Mouse (Mus musculus): ENCODE measurements at regions not wholly inside any gene's neighbourhood (a gene's known extent, or its start where the extent isn't known, plus 50 kb on each side); places are given as distances from the start of the nearest gene placed in this dataset.

GRCm38 (mm10) chr5:75829850-75830625 lies 148.2 kb downstream of the Kdr start:
- no peak for DNase-seq (ENCODE audit: low read depth)

- no peak for DNase-seq (ENCODE audit: low read depth)
Measured at GRCm38 (mm10) chr5:75828332-75828731, 149.9 kb downstream of the Kdr start.

GRCm38 (mm10) chr5:75826283-75827098 lies 151.8 kb downstream of the Kdr start:
- no peak for DNase-seq (ENCODE audit: low read depth)

DNA sequence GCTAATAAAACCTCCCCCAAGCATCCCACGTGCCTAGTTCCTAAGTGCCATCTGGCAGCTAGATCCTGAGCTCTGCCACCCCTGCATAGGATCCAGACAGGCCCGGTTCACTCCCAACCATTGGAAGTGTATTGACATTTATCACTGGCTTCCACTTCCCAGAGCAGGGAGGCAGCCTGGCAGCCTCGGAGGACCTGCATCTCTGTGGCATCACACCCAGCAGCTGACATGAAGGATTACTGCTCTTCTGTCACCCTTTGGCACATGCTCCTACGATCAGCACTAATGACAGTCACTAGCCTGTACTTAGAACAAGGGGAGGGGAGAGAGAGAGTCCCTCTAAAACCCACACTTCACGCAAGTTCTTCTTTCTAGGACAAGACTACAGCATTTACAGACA lies 152.7 kb downstream of the Kdr start:
- no peak for DNase-seq (ENCODE audit: low read depth)

GRCm38 (mm10) chr5:75824660-75825059 lies 153.6 kb downstream of the Kdr start:
- DNase-seq (ENCODE audit: low read depth) = no peak

DNA sequence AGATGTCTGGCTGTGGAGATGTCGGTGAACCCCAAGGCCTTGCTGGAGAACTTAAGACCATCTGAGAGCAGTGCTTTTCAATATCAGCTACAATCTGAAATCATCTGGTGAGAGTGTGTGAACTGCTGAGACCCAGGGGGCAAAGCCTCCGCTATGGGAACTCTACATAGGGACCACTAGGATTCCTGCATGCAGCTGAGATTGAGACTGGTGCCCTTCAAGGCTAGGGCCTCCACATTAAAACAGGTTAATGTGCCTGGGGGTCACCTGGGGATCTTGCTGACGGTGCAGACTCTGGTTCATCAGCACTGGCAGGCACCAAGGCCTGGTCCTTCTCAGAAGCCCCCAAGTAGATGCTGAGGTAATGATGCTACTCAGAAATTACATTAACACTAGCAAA lies 154.6 kb downstream of the Kdr start:
- no peak for DNase-seq (ENCODE audit: low read depth)

- no peak for DNase-seq (ENCODE audit: low read depth)
Measured at GRCm38 (mm10) chr5:75817396-75817795, 160.9 kb downstream of the Kdr start.

GRCm38 (mm10) chr5:75814393-75814984 lies 163.8 kb downstream of the Kdr start:
- no peak for DNase-seq (ENCODE audit: low read depth)

GRCm38 (mm10) chr5:75812686-75813085 lies 165.6 kb downstream of the Kdr start:
- no peak for DNase-seq (ENCODE audit: low read depth)

- DNase-seq (ENCODE audit: low read depth) = no peak
Measured at GRCm38 (mm10) chr5:75808551-75809332, 169.5 kb downstream of the Kdr start.

- DNase-seq (ENCODE audit: low read depth) = no peak
Measured at GRCm38 (mm10) chr5:75805011-75805410, 173.2 kb downstream of the Kdr start.

- no peak for DNase-seq (ENCODE audit: low read depth)
Measured at GRCm38 (mm10) chr5:75804340-75804739, 173.9 kb downstream of the Kdr start.

- DNase-seq (ENCODE audit: low read depth) = no peak
Measured at GRCm38 (mm10) chr5:75803012-75803411, 175.2 kb downstream of the Kdr start.

DNA sequence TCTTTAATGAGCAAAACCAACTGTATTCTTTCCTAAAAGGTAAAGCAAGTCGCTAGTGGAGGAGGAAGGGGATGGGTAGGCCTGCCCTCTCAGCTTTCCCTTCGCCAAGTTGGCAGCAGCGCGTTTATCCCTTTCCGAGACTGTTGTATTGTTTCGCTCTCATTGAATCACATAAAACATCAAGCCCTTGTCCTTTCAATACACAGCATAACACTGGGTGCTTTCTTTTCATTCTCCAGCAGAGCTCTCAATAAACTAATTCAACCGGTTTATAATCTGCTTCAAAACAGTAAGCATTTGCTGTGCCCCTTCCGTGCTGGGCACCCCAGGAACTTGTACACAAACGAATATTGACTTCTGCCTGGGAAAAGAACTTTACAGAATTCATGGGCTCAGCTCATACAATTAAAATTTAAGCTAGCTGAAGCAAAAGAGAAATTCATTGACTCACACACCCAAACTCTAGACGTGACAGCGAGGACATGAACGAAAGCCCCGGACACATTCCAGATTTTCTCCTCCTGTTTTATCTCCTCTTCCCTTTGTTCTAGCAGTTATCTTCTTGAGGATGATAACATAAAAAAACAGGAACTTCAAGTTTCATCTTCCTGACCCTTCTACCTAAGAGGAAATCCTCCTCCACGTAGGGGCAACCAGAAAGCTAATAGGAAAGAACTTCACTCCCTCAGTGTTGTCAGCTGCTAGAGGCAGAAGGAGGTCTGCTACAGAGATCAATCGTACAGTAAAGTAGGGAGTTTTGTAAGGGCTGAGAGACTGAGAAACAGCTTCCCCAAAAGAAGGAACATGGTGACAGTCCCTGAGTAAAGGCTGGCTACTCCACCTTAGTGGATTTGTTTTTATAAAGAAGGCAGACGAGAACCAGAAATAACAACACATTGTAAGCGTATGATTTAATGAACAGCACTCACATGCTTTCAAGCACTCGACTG lies 177.9 kb downstream of the Kdr start:
- DNase-seq (ENCODE audit: low read depth) = no peak

- no peak for DNase-seq (ENCODE audit: low read depth)
Measured at GRCm38 (mm10) chr5:75799627-75800026, 178.6 kb downstream of the Kdr start.

- DNase-seq (ENCODE audit: low read depth) = no peak
Measured at GRCm38 (mm10) chr5:75793184-75793583, 185.1 kb downstream of the Kdr start.

DNA sequence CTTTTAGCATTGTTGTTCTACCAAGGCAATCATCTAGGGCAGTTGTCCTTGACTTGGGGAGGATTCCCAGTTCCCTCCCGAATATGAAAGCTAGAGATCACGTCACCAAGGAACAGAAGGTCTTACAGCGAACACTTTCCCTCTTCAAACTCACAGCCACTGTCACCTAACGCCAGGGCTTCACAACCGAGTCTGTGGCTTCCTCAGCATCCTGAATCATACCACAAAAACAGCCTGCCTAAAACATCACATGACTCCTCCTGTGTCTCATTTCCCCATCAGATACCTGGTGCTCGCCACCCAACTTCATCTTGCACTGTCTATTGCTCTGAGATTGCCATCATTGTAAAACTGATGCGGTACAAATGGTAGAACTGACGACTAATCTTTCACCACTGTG lies 186.5 kb downstream of the Kdr start:
- no peak for DNase-seq (ENCODE audit: low read depth)

- no peak for DNase-seq (ENCODE audit: low read depth)
Measured at GRCm38 (mm10) chr5:75788087-75788486, 190.2 kb downstream of the Kdr start.

DNA sequence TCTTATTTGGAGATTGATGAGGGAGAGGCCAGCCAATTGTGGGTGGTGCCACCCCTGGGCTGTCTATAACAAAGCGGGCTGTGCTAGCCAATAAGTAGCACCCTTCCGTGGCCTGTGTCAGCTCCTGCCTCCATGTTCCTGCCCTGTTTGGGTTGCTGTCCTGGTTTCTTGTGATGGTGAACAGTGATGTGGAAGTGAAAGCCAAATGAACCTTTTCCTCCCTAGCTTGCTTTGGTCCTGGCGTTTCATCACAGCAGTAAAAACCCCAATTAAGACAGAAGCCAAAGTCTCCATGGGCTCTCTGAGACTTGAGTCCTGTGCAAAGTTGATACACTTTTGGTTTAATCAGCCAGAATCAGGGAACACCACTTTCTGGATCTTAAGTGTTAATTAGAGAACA lies 192.1 kb downstream of the Kdr start:
- no peak for DNase-seq (ENCODE audit: low read depth)

DNA sequence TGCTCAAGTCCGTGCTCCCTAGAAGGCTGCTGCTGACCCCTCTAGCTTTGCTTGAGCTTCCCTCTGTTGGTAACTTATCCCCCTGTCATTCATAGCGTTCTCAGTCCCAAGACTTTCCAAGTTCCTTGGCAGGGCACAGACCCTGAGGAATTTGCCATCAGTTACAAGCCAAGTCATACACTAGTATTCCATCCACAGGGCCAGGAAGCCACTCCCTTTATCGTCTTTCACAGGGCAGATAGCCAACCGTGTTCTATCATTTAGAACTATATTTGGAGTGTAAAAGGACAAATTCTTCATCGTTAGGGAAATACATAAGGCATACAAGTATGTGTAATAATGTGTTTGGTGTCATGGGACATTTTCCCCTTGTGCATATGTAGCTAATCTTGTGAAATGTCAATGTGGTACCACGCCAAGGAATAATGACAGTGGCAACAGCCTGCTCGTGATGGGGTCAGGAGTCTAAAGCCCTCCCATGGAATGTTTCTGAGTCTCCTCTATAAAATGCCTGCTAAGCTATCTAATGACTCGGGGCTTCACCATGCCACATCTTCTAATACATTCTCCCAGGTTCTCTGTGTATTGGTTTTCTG lies 193.2 kb downstream of the Kdr start:
- DNase-seq (ENCODE audit: low read depth) = no peak

- DNase-seq (ENCODE audit: low read depth) = no peak
Measured at GRCm38 (mm10) chr5:75770592-75770991, 195.9 kb downstream of the Kit start.

Measured in NIH3T3 (cell line).